Mouse (Mus musculus) mammary gland, adult 2 months (tissue): ENCODE measurements around the gene Snx18. TPM values are rescaled to one million over a fixed set of nuclear protein-coding genes. Genes with fewer than 3 reads are reported as not detected.

Source experiments
- polyA plus RNA-seq: library from polyadenylated mRNA; depleted of rRNA; stranded (reverse); fragments of >200 nt; gene quantifications from 2 replicates; pipeline ENCODE4 v1.2.3, GENCODE M21; 2012; ENCODE audit warnings: low replicate concordance; rRNA removed

Snx18 gene
- polyA plus RNA-seq = 15.9 and 30.6 TPM in 2 replicates

GRCm38 (mm10) chr13:113617891-113618823, at the start of gene Snx18:
Gene Snx18, minus strand, starts transcription at chr13:113618564.

GRCm38 (mm10) chr13:113663151-113663779, 44.9 kb upstream of the Snx18 start, which contains the start of gene Hspb3:
Gene Hspb3, minus strand, starts transcription at chr13:113663676.

Other genes with a start within 250 kb of the Snx18 start
- gene Hspb3, start 45.1 kb upstream of the Snx18 start, polyA plus RNA-seq = 9.9 TPM in 1 of 2 replicates, not detected in the other
- gene Arl15, start 175.9 kb upstream of the Snx18 start, polyA plus RNA-seq = 2.9 and 7.8 TPM in 2 replicates